Mouse (Mus musculus) lung, embryonic 14.5 days (tissue): ENCODE measurements at regions not wholly inside any gene's neighbourhood (a gene's known extent, or its start where the extent isn't known, plus 50 kb on each side); places are given as distances from the start of the nearest gene placed in this dataset.

Experiments used
- ATAC-seq: fragments of 200-750 bp; cut with Nextera tagmentation; 2 replicates; pipeline ENCODE4 v1.8.0; 2017; ENCODE audit warnings: mild to moderate bottlenecking, moderate TSS enrichment, moderate library complexity; ENCODE audit not compliant: insufficient read depth
- DNase-seq: peaks from one replicate; pipeline ENCODE4 v3.0.0-alpha.2; 2015
- H3K27ac ChIP-seq: fragments of 300-500 bp; sonication (generic); 2 replicates; pipeline ENCODE4 v1.5.1; 2014; ENCODE audit warnings: low read depth, mild to moderate bottlenecking, moderate library complexity
- H3K27me3 ChIP-seq: fragments of 300-500 bp; sonication (generic); 2 replicates; pipeline ENCODE4 v1.6.1; 2014; ENCODE audit warnings: low read length, control low read depth; ENCODE audit not compliant: insufficient read depth
- H3K36me3 ChIP-seq: fragments of 300-500 bp; sonication (generic); 2 replicates; pipeline ENCODE4 v1.6.1; 2014; ENCODE audit warnings: control low read depth; ENCODE audit not compliant: insufficient read depth
- H3K4me1 ChIP-seq: fragments of 300-500 bp; sonication (generic); 2 replicates; pipeline ENCODE4 v1.6.1; 2014; ENCODE audit warnings: antibody characterized with exemption, control low read depth; ENCODE audit not compliant: insufficient read depth
- H3K4me2 ChIP-seq: fragments of 300-500 bp; sonication (generic); 2 replicates; pipeline ENCODE4 v1.6.1; 2014; ENCODE audit warnings: mild to moderate bottlenecking
- H3K4me3 ChIP-seq: fragments of 300-500 bp; sonication (generic); 2 replicates; pipeline ENCODE4 v1.5.1; 2014; ENCODE audit warnings: low read depth, low read length
- H3K9ac ChIP-seq: fragments of 300-500 bp; sonication (generic); 2 replicates; pipeline ENCODE4 v1.6.1; 2014
- H3K9me3 ChIP-seq: fragments of 300-500 bp; sonication (generic); 2 replicates; pipeline ENCODE4 v1.6.1; 2016; ENCODE audit warnings: low read depth, low read length, control low read depth
- CTCF ChIP-seq: IDR thresholded peaks from 2 replicates; pipeline ENCODE4 v1.5.1; 2016; ENCODE audit warnings: antibody characterized with exemption, low read depth
- WGBS: fragments of 180-500 bp; shearing (Covaris S2); extraction: QIAGEN DNeasy Blood & Tissue Kit; methylation state at CpG from one replicate; pipeline ENCODE4 v1.1.7; 2014; 5-methylcytosine and 5-hydroxymethylcytosine counted together

- TF ChIP-seq CTCF, result no peak
- DNase-seq (peak; percentile 30), ATAC-seq (0 out of 2 replicates have a peak, but pooled peaks have one; percentile 15)
Measured at GRCm38 (mm10) chr1:42231897-42232296, 463.7 kb upstream of the Pou3f3 start.

GRCm38 (mm10) chr1:42232716-42233115 is 462.9 kb upstream of the Pou3f3 start:
- Histone ChIP-seq H3K4me2 (no peak overlapping the region), H3K4me1 (no peaks in the 10 kb centered on the region), H3K9ac (no peak overlapping the region), H3K36me3 (no peaks in the 10 kb centered on the region), H3K9me3 (no peaks in the 10 kb centered on the region), H3K27ac (no peak overlapping the region), H3K4me3 (no peak overlapping the region), H3K27me3 (no peaks in the 10 kb centered on the region)
- DNase-seq (no peak), ATAC-seq (no peak)
- 80% methylated on average over 6 of the region's 6 CpGs for WGBS
- TF ChIP-seq CTCF, result no peak

More at GRCm38 (mm10) chr1:42231897-42232296, 463.7 kb upstream of the Pou3f3 start:
- H3K4me2 ChIP-seq, result no peak overlapping the region
- H3K9ac ChIP-seq, result no peak overlapping the region
- H3K4me3 ChIP-seq, result no peak overlapping the region
- no peaks in the 10 kb centered on the region for H3K27me3 ChIP-seq
- H3K9me3 ChIP-seq, result no peaks in the 10 kb centered on the region
- no peaks in the 10 kb centered on the region for H3K36me3 ChIP-seq
- no peak overlapping the region for H3K27ac ChIP-seq
- H3K4me1 ChIP-seq, result no peaks in the 10 kb centered on the region
- WGBS, result 52% methylated on average over 5 of the region's 5 CpGs

- WGBS, result 45% methylated on average over 10 of the region's 10 CpGs
Measured at GRCm38 (mm10) chr1:42233289-42233688, 462.3 kb upstream of the Pou3f3 start.

GRCm38 (mm10) chr1:42236466-42237010 is 459.0 kb upstream of the Pou3f3 start:
- no peaks in the 10 kb centered on the region for H3K9me3 ChIP-seq
- ATAC-seq (no peak), DNase-seq (no peak)
- no peak overlapping the region for H3K27ac ChIP-seq
- H3K36me3 ChIP-seq, result no peaks in the 10 kb centered on the region
- no peak overlapping the region for H3K9ac ChIP-seq
- no peak overlapping the region for H3K4me3 ChIP-seq
- H3K4me1 ChIP-seq, result no peaks in the 10 kb centered on the region
- H3K4me2 ChIP-seq, result no peak overlapping the region
- 67% methylated on average over 2 of the region's 2 CpGs for WGBS
- no peak for TF ChIP-seq CTCF
- H3K27me3 ChIP-seq, result no peaks in the 10 kb centered on the region

More at GRCm38 (mm10) chr1:42233289-42233688, 462.3 kb upstream of the Pou3f3 start:
- Histone ChIP-seq H3K4me2 (no peak overlapping the region), H3K27ac (no peak overlapping the region), H3K9ac (no peak overlapping the region), H3K4me3 (no peak overlapping the region), H3K9me3 (no peaks in the 10 kb centered on the region), H3K27me3 (no peaks in the 10 kb centered on the region), H3K36me3 (no peaks in the 10 kb centered on the region), H3K4me1 (no peaks in the 10 kb centered on the region)
- DNase-seq (no peak), ATAC-seq (no peak)
- TF ChIP-seq CTCF, result no peak

- 74% methylated on average over 3 of the region's 3 CpGs for WGBS
- no peak overlapping the region for H3K27ac ChIP-seq
- no peaks in the 10 kb centered on the region for H3K36me3 ChIP-seq
- no peaks in the 10 kb centered on the region for H3K27me3 ChIP-seq
- no peaks in the 10 kb centered on the region for H3K4me1 ChIP-seq
- DNase-seq (peak; percentile 45), ATAC-seq (no peak)
- no peak overlapping the region for H3K9ac ChIP-seq
- TF ChIP-seq CTCF, result peak; percentile 50
- no peak overlapping the region for H3K4me3 ChIP-seq
- H3K9me3 ChIP-seq, result no peaks in the 10 kb centered on the region
- H3K4me2 ChIP-seq, result no peak overlapping the region
Measured at GRCm38 (mm10) chr1:42238408-42238807, 457.2 kb upstream of the Pou3f3 start.

- no peak for TF ChIP-seq CTCF
- WGBS, result 37% methylated on average over 9 of the region's 9 CpGs
- Histone ChIP-seq H3K4me3 (no peak overlapping the region), H3K4me2 (no peak overlapping the region), H3K27me3 (no peaks in the 10 kb centered on the region), H3K36me3 (no peaks in the 10 kb centered on the region), H3K9me3 (no peaks in the 10 kb centered on the region), H3K4me1 (no peaks in the 10 kb centered on the region; the same call in 1 of the 2 replicates), H3K9ac (no peak overlapping the region), H3K27ac (no peak overlapping the region)
- DNase-seq (no peak), ATAC-seq (no peak)
Measured at GRCm38 (mm10) chr1:42241172-42241571, 454.4 kb upstream of the Pou3f3 start.

GRCm38 (mm10) chr1:42241601-42242220 is 453.9 kb upstream of the Pou3f3 start:
- no peaks in the 10 kb centered on the region; the same call in 1 of the 2 replicates for H3K4me1 ChIP-seq
- no peak overlapping the region for H3K4me3 ChIP-seq
- TF ChIP-seq CTCF, result no peak
- H3K27ac ChIP-seq, result no peak overlapping the region
- no peaks in the 10 kb centered on the region for H3K9me3 ChIP-seq
- ATAC-seq (no peak), DNase-seq (no peak)
- WGBS, result 71% methylated on average over 11 of the region's 11 CpGs
- no peaks in the 10 kb centered on the region for H3K36me3 ChIP-seq
- H3K9ac ChIP-seq, result no peak overlapping the region
- H3K27me3 ChIP-seq, result no peaks in the 10 kb centered on the region
- H3K4me2 ChIP-seq, result no peak overlapping the region
